Mouse (Mus musculus): ENCODE results near the gene Epn2.

- TF ChIP-seq POLR2A (IDR thresholded peaks at IDR 0.05; ENCODE audit: borderline replicate concordance, low read depth, low read length) (no peak), CTCF (IDR thresholded peaks at IDR 0.05; ENCODE audit: low read depth, low read length) (no peak)
Observed at GRCm38 (mm10) chr11:61545586-61545985, 33.9 kb downstream of the Epn2 start.

Data from bone marrow macrophage, adult 2 months (primary cell).